Mouse (Mus musculus) cerebellum, adult 2 months (tissue): ENCODE measurements around the gene Msrb1.

ENCODE experiments used
- CTCF ChIP-seq: fragments of 200-500 bp; IDR thresholded peaks from 2 replicates; pipeline ENCODE4 v1.5.1; 2011; ENCODE audit warnings: low read depth, mild to moderate bottlenecking, control low read depth, low read length, moderate library complexity, borderline replicate concordance; ENCODE audit not compliant: insufficient read depth
- POLR2A ChIP-seq: fragments of 200-500 bp; IDR thresholded peaks from 2 replicates; pipeline ENCODE4 v1.6.1; 2011; ENCODE audit warnings: low read length, control low read depth, borderline replicate concordance; ENCODE audit not compliant: insufficient read depth

DNA sequence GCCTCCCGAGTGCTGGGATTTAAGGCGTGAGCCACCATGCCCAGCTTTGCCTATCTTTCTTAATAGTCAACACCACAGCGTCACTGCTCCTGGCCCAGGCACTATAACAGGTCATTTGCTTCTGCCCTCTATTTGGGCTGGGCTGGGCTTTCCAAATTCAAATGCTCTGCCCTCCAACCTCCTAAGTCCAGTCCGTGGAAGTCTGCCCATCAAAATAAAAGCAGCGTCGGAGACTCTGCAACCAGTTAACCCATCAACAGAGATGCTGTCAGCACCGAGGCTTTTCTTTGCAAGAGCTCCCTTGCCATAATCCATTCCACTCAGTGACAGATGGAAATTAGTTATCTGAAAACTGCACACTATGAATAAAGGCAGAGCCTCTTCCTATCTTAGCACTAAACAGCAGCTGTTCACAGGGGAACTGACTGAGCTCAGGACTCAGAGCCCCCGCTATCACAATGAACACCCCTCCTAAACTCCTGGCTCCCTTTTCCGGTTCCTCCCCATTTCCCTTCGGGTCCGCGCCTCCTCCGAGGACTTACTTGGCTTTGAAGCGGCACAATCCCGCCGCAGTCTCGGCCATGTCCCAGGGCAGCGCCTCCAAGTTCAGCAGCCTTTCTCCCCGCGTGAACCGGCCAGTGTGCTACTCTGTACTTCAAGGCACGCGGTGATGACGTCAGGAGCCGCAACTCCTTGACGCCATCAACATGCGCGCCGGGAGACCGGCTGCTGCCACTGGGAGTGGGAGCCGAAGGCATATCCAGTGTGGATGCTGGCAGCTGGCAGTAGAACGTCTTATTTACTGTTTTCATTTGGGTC, 29.3 kb upstream of the Msrb1 start, which contains the start of gene Tbl3:
- TF ChIP-seq CTCF (no peak), POLR2A (peak; percentile 95)
